Mouse (Mus musculus) neutrophil, adult 59 days (primary cell): ENCODE results near the gene Gmip. TPM values are rescaled to one million over a fixed set of nuclear protein-coding genes. Genes with fewer than 3 reads are reported as not detected.

Experiments used
- total RNA-seq, 2 experiments: library from RNA; stranded (reverse); gene quantifications; 1 replicate in 1 of 2; 2 replicates in 1 of 2; pipeline ENCODE4 v1.2.4; 2023

Gene Gmip
- 100 to 1,000 TPM; 409 to 453 TPM for total RNA-seq

DNA sequence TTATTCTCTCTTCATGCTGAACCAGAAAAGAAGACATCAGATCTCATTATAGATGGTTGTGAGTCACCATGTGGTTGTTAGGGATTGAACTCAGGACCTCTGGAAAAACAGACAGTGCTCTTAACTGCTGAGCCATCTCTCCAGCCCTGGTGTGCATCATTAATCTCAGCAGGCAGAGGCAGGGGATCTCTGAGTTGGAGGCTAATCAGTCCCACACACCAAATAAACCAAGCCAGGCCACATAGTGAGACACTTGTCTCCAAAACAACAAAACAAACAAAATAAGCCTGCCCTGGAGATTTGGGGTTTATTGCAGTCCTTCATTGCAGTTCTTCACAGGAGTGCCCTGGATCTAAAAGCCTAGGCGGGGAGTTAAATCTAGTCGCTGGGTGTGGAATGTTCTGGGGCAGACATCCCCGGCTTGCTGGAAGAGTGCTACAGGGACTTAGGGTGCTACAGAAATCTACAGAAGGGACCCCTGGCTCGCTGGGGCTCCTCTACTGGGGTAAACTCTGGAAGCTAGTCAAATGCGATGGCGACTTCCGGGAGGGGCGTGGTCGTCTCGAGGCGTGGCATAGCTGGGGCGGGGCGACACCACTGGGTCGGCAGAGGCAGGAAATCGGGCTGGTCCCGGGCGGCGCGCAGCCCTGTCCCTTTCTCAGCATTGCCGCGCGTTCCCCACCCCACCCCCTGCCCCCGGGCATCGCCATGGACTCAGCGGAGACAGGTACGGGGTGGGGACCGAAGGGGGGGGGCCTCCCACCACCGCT lies at the start of gene Gmip:
Gene Gmip (plus strand): TSS at position 586 of the 770 bp plus-strand sequence.

DNA sequence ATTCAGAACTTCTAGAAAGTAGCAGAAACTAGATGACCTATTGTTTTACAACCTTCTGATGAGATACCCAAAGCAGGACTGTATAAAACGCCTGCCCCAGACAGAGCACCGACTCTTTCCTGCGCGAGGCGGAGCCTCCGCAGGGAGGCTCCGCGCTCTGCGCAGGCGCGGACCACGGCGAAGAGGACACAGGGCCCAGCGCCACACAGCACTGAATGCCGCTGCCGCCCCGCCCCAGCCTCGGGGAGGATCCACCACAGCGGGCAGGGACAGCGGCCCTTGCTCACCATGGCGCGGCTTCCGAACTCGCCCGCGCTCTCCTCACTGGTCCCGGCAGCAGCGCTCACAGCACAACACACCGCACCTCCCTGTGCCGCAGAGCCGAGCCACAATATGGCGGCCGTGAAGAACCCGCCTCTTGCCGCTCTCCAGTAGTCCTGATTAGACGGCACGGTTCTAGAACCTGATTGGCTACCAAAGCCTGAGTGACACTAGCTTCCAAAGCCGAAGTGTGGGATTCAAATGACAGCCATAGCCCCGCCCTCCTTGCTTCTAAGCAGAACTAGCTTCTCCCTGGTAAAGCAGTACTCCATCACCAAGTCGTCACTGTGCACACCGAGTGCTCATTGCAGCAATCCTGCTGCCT lies 33.9 kb upstream of the Gmip start, which contains the start of gene Gm20422:
Gene Gm20422 (minus strand): TSS at position 384 of the 646 bp plus-strand sequence.

DNA sequence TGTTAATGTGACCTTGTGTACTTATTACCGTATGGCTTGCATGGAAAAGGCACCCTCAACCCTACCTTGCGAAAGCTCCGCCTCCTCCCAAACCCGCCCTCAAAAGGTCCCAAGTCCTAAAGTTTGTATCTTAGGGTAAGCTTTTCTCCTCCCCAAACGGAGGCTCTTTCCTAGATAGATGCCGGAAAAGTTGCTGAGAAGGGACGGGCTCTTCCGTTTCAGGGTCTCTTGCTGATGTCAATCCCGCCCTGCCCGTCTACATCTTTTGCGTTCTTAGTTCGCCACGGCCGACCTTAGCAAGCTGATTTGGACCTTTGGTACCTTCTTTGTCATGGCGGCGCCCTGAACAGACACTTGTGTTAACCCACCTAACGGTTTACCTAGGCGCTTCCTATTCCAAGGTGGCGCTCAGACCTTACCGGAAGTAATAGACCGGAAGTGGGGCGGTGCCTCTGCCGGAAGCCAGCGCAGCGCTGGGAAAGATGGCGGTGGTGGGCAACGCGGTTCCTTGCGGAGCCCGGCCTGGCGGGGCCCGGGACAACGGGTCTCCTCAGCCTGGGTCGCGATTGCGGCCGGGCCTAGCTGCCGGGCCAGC lies 17.6 kb upstream of the Gmip start, which contains the start of the genes Atp13a1 and Zfp866:
Gene Atp13a1 (plus strand): TSS at position 391 of the 595 bp plus-strand sequence.
Gene Zfp866 (minus strand): TSS at position 406 of the 595 bp plus-strand sequence.

GRCm38 (mm10) chr8:69822386-69823191 lies 14.1 kb downstream of the Gmip start, which contains the start of gene Lpar2:
Gene Lpar2 (plus strand): TSS chr8:69822429.

GRCm38 (mm10) chr8:69832298-69832853 lies 23.9 kb downstream of the Gmip start, which contains the start of gene Pbx4:
Gene Pbx4 (plus strand): TSS chr8:69832491.

Other genes starting within 250 kb of the Gmip start
- gene Zfp868, start 183.1 kb upstream of the Gmip start, total RNA-seq: 10 to 100 TPM; 23.3 to 27.1 TPM
- under 1 TPM; 0.09 to 0.15 TPM for gene Zfp964, start 154.2 kb upstream of the Gmip start, total RNA-seq
- 10 to 100 TPM; 21.2 to 23.3 TPM for gene Zfp869, start 98.0 kb upstream of the Gmip start, total RNA-seq
- 1 to 10 TPM; 2.5 to 2.8 TPM for gene Zfp963, start 58.7 kb upstream of the Gmip start, total RNA-seq
- not detected for gene Gm20422, start 33.8 kb upstream of the Gmip start, total RNA-seq
- 10 to 100 TPM; 25.0 to 29.1 TPM for gene Atp13a1, start 17.5 kb upstream of the Gmip start, total RNA-seq
- gene Zfp866, start 17.5 kb upstream of the Gmip start, total RNA-seq: 10 to 100 TPM; 13.4 to 14.8 TPM
- 1 to 10 TPM; 3.1 to 3.6 TPM for gene Lpar2, start 13.8 kb downstream of the Gmip start, total RNA-seq
- gene Pbx4, start 23.8 kb downstream of the Gmip start, total RNA-seq: 1 to 10 TPM; 1.1 to 2.9 TPM
- gene Cilp2, start 79.0 kb downstream of the Gmip start, total RNA-seq: not detected
- 1 to 10 TPM in 1 of 2 experiments, under 1 TPM in 1; 0.53 to 1.1 TPM for gene Tssk6, start 93.5 kb downstream of the Gmip start, total RNA-seq
- gene Ndufa13, start 93.9 kb downstream of the Gmip start, total RNA-seq: 10 to 100 TPM; 57.7 to 58.4 TPM
- gene Yjefn3, start 94.0 kb downstream of the Gmip start, total RNA-seq: not detected
- 10 to 100 TPM; 65.9 to 67.4 TPM for gene Gatad2a, start 187.7 kb downstream of the Gmip start, total RNA-seq
- 10 to 100 TPM; 69.7 to 79.3 TPM for gene Mau2, start 234.1 kb downstream of the Gmip start, total RNA-seq
- gene Sugp1, start 234.1 kb downstream of the Gmip start, total RNA-seq: 10 to 100 TPM; 26.8 to 28.6 TPM